Mouse (Mus musculus): Measurements from ENCODE around the gene Ptx4. TPM values are rescaled to one million over a fixed set of nuclear protein-coding genes. Genes with fewer than 3 reads are reported as not detected.

The Ptx4 gene
- polyA plus RNA-seq, 1 experiment from 2014 or later = not detected

GRCm38 (mm10) chr17:25163387-25163786 lies 42.8 kb downstream of the Ptx4 start:
- H3K9ac ChIP-seq (ENCODE audit: low read depth, low read length) = no peak overlapping the region
- DNase-seq (ENCODE audit: low spot score) = no peak
- H3K36me3 ChIP-seq (ENCODE audit: control insufficient read depth, insufficient read depth, low read length) = peaks cover 15% of the 10 kb centered on the region
- H3K27me3 ChIP-seq (replicated peaks; ENCODE audit: control insufficient read depth, insufficient read depth, low read length) = no peaks in the 10 kb centered on the region; the same call in 1 of the 2 replicates
- H3K4me2 ChIP-seq = no peak overlapping the region
- no peak overlapping the region for H3K4me3 ChIP-seq (ENCODE audit: low read depth, low read length)
- 79% methylated on average over 7 of the region's 7 CpGs for WGBS
- ATAC-seq (replicated peaks; ENCODE audit: low FRiP score) = no peak
- H3K27ac ChIP-seq (ENCODE audit: low read depth, low read length) = no peak overlapping the region
- H3K4me1 ChIP-seq (replicated peaks; ENCODE audit: control insufficient read depth, insufficient read depth, low read length) = no peaks in the 10 kb centered on the region
- no peaks in the 10 kb centered on the region for H3K9me3 ChIP-seq (ENCODE audit: control insufficient read depth, low read length)

GRCm38 (mm10) chr17:25164770-25165169 lies 44.2 kb downstream of the Ptx4 start:
- no peaks in the 10 kb centered on the region for H3K9me3 ChIP-seq (ENCODE audit: control insufficient read depth, low read length)
- no peak overlapping the region for H3K9ac ChIP-seq (ENCODE audit: low read depth, low read length)
- H3K4me2 ChIP-seq = no peak overlapping the region
- no peaks in the 10 kb centered on the region for H3K4me1 ChIP-seq (replicated peaks; ENCODE audit: control insufficient read depth, insufficient read depth, low read length)
- WGBS = 80% methylated on average over 3 of the region's 3 CpGs
- H3K36me3 ChIP-seq (ENCODE audit: control insufficient read depth, insufficient read depth, low read length) = peaks cover 9% of the 10 kb centered on the region
- H3K4me3 ChIP-seq (ENCODE audit: low read depth, low read length) = no peak overlapping the region
- no peaks in the 10 kb centered on the region; the same call in 1 of the 2 replicates for H3K27me3 ChIP-seq (replicated peaks; ENCODE audit: control insufficient read depth, insufficient read depth, low read length)
- no peak for ATAC-seq (replicated peaks; ENCODE audit: low FRiP score)
- H3K27ac ChIP-seq (ENCODE audit: low read depth, low read length) = no peak overlapping the region
- no peak for DNase-seq (ENCODE audit: low spot score)

- no peaks in the 10 kb centered on the region for H3K9me3 ChIP-seq (ENCODE audit: control insufficient read depth, low read length)
- no peaks in the 10 kb centered on the region for H3K36me3 ChIP-seq (ENCODE audit: control insufficient read depth, insufficient read depth, low read length)
- DNase-seq (ENCODE audit: low spot score) (no peak), ATAC-seq (replicated peaks; ENCODE audit: low FRiP score) (no peak)
- no peaks in the 10 kb centered on the region; the same call in 1 of the 2 replicates for H3K27me3 ChIP-seq (replicated peaks; ENCODE audit: control insufficient read depth, insufficient read depth, low read length)
- no peak overlapping the region for H3K9ac ChIP-seq (ENCODE audit: low read depth, low read length)
- H3K4me3 ChIP-seq (ENCODE audit: low read depth, low read length) = no peak overlapping the region
- no peak overlapping the region for H3K27ac ChIP-seq (ENCODE audit: low read depth, low read length)
- no peak overlapping the region for H3K4me2 ChIP-seq
- no peaks in the 10 kb centered on the region for H3K4me1 ChIP-seq (replicated peaks; ENCODE audit: control insufficient read depth, insufficient read depth, low read length)
- 55% methylated on average over 6 of the region's 6 CpGs for WGBS
These were observed 45.6 kb downstream of the Ptx4 start for GRCm38 (mm10) chr17:25165970-25166671.

- H3K27me3 ChIP-seq (replicated peaks; ENCODE audit: control insufficient read depth, insufficient read depth, low read length) = no peaks in the 10 kb centered on the region; the same call in 1 of the 2 replicates
- 92% methylated on average over 2 of the region's 2 CpGs for WGBS
- H3K27ac ChIP-seq (ENCODE audit: low read depth, low read length) = no peak overlapping the region
- H3K36me3 ChIP-seq (ENCODE audit: control insufficient read depth, insufficient read depth, low read length) = no peaks in the 10 kb centered on the region
- H3K9me3 ChIP-seq (ENCODE audit: control insufficient read depth, low read length) = no peaks in the 10 kb centered on the region
- no peak overlapping the region for H3K9ac ChIP-seq (ENCODE audit: low read depth, low read length)
- H3K4me3 ChIP-seq (ENCODE audit: low read depth, low read length) = no peak overlapping the region
- H3K4me2 ChIP-seq = no peak overlapping the region
- no peaks in the 10 kb centered on the region for H3K4me1 ChIP-seq (replicated peaks; ENCODE audit: control insufficient read depth, insufficient read depth, low read length)
- DNase-seq (ENCODE audit: low spot score) (no peak), ATAC-seq (replicated peaks; ENCODE audit: low FRiP score) (no peak)
These were observed 49.1 kb downstream of the Ptx4 start for GRCm38 (mm10) chr17:25169706-25170105.

- H3K9ac ChIP-seq (ENCODE audit: low read depth, low read length) = no peak overlapping the region
- no peak for ATAC-seq (replicated peaks; ENCODE audit: low FRiP score)
- no peaks in the 10 kb centered on the region for H3K9me3 ChIP-seq (ENCODE audit: control insufficient read depth, low read length)
- no peak for DNase-seq (ENCODE audit: low spot score)
- no peak overlapping the region for H3K4me3 ChIP-seq (ENCODE audit: low read depth, low read length)
- no peak overlapping the region for H3K4me2 ChIP-seq
- no peak overlapping the region for H3K27ac ChIP-seq (ENCODE audit: low read depth, low read length)
- no peaks in the 10 kb centered on the region for H3K36me3 ChIP-seq (ENCODE audit: control insufficient read depth, insufficient read depth, low read length)
- H3K4me1 ChIP-seq (replicated peaks; ENCODE audit: control insufficient read depth, insufficient read depth, low read length) = peaks cover 7% of the 10 kb centered on the region; the same call in 1 of the 2 replicates
- WGBS = 90% methylated on average over 3 of the region's 3 CpGs
- H3K27me3 ChIP-seq (replicated peaks; ENCODE audit: control insufficient read depth, insufficient read depth, low read length) = no peaks in the 10 kb centered on the region; the same call in 1 of the 2 replicates
These were observed 52.0 kb downstream of the Ptx4 start for GRCm38 (mm10) chr17:25172558-25172957.

Other genes starting within 250 kb of the Ptx4 start
- 123 and 135 TPM in 2 replicates for gene Nubp2, start 234.4 kb upstream of the Ptx4 start, polyA plus RNA-seq (2014; fragmentation: Nextera tagmentation; extraction: Ambion mirVana)
- 35.0 and 40.9 TPM in 2 replicates for gene Spsb3, start 234.1 kb upstream of the Ptx4 start, polyA plus RNA-seq (2014; fragmentation: Nextera tagmentation; extraction: Ambion mirVana)
- gene Eme2, start 225.7 kb upstream of the Ptx4 start, polyA plus RNA-seq (2014; fragmentation: Nextera tagmentation; extraction: Ambion mirVana) = 21.9 and 23.4 TPM in 2 replicates
- gene Mrps34, start 225.6 kb upstream of the Ptx4 start, polyA plus RNA-seq (2014; fragmentation: Nextera tagmentation; extraction: Ambion mirVana) = 123 and 129 TPM in 2 replicates
- 70.5 and 76.3 TPM in 2 replicates for gene Nme3, start 224.3 kb upstream of the Ptx4 start, polyA plus RNA-seq (2014; fragmentation: Nextera tagmentation; extraction: Ambion mirVana)
- gene Mapk8ip3, start 183.8 kb upstream of the Ptx4 start, polyA plus RNA-seq (2014; fragmentation: Nextera tagmentation; extraction: Ambion mirVana) = 19.8 and 28.0 TPM in 2 replicates
- 164 and 168 TPM in 2 replicates for gene Jpt2, start 160.1 kb upstream of the Ptx4 start, polyA plus RNA-seq (2014; fragmentation: Nextera tagmentation; extraction: Ambion mirVana)
- 9.5 and 11.8 TPM in 2 replicates for gene Cramp1l, start 105.0 kb upstream of the Ptx4 start, polyA plus RNA-seq (2014; fragmentation: Nextera tagmentation; extraction: Ambion mirVana)
- 51.6 and 55.3 TPM in 2 replicates for gene Ift140, start 104.7 kb upstream of the Ptx4 start, polyA plus RNA-seq (2014; fragmentation: Nextera tagmentation; extraction: Ambion mirVana)
- 8.5 and 10.1 TPM in 2 replicates for gene Tmem204, start 37.2 kb upstream of the Ptx4 start, polyA plus RNA-seq (2014; fragmentation: Nextera tagmentation; extraction: Ambion mirVana)
- gene Telo2, start 4.8 kb upstream of the Ptx4 start, polyA plus RNA-seq (2014; fragmentation: Nextera tagmentation; extraction: Ambion mirVana) = 46.2 and 49.6 TPM in 2 replicates
- gene Clcn7, start 12.6 kb downstream of the Ptx4 start, polyA plus RNA-seq (2014; fragmentation: Nextera tagmentation; extraction: Ambion mirVana) = 18.7 and 19.7 TPM in 2 replicates
- 0.11 and 0.14 TPM in 2 replicates for gene Ccdc154, start 41.7 kb downstream of the Ptx4 start, polyA plus RNA-seq (2014; fragmentation: Nextera tagmentation; extraction: Ambion mirVana)
- gene Gm38655, start 54.7 kb downstream of the Ptx4 start, polyA plus RNA-seq (2014; fragmentation: Nextera tagmentation; extraction: Ambion mirVana) = not detected in 2 replicates
- gene BC003965, start 63.8 kb downstream of the Ptx4 start, polyA plus RNA-seq (2014; fragmentation: Nextera tagmentation; extraction: Ambion mirVana) = 42.5 and 47.8 TPM in 2 replicates
- gene Unkl, start 67.6 kb downstream of the Ptx4 start, polyA plus RNA-seq (2014; fragmentation: Nextera tagmentation; extraction: Ambion mirVana) = 11.5 and 11.7 TPM in 2 replicates
- gene Gnptg, start 119.4 kb downstream of the Ptx4 start, polyA plus RNA-seq (2014; fragmentation: Nextera tagmentation; extraction: Ambion mirVana) = 29.0 and 30.8 TPM in 2 replicates
- 49.3 and 51.1 TPM in 2 replicates for gene Tsr3, start 119.4 kb downstream of the Ptx4 start, polyA plus RNA-seq (2014; fragmentation: Nextera tagmentation; extraction: Ambion mirVana)
- 0.60 and 0.83 TPM in 2 replicates for gene Baiap3, start 135.6 kb downstream of the Ptx4 start, polyA plus RNA-seq (2014; fragmentation: Nextera tagmentation; extraction: Ambion mirVana)
- 621 and 624 TPM in 2 replicates for gene Ube2i, start 153.9 kb downstream of the Ptx4 start, polyA plus RNA-seq (2014; fragmentation: Nextera tagmentation; extraction: Ambion mirVana)
- gene Prss34, start 177.6 kb downstream of the Ptx4 start, polyA plus RNA-seq (2014; fragmentation: Nextera tagmentation; extraction: Ambion mirVana) = not detected in 2 replicates
- gene Prss28, start 187.9 kb downstream of the Ptx4 start, polyA plus RNA-seq (2014; fragmentation: Nextera tagmentation; extraction: Ambion mirVana) = not detected in 2 replicates
- gene Prss29, start 197.9 kb downstream of the Ptx4 start, polyA plus RNA-seq (2014; fragmentation: Nextera tagmentation; extraction: Ambion mirVana) = not detected in 2 replicates
- gene Tpsab1, start 224.8 kb downstream of the Ptx4 start, polyA plus RNA-seq (2014; fragmentation: Nextera tagmentation; extraction: Ambion mirVana) = not detected in 2 replicates
- 0.22 and 0.25 TPM in 2 replicates for gene Tpsb2, start 245.5 kb downstream of the Ptx4 start, polyA plus RNA-seq (2014; fragmentation: Nextera tagmentation; extraction: Ambion mirVana)
- 0.81 and 1.1 TPM in 2 replicates for gene Tpsg1, start 248.5 kb downstream of the Ptx4 start, polyA plus RNA-seq (2014; fragmentation: Nextera tagmentation; extraction: Ambion mirVana)

Data from liver, embryonic 11.5 days (tissue).